Mouse (Mus musculus) thymus, adult 2 months (tissue): ENCODE results near the gene Mthfr. TPM values are rescaled to one million over a fixed set of nuclear protein-coding genes. Genes with fewer than 3 reads are reported as not detected.

Experiments used
- DNase-seq: peaks from one replicate; pipeline ENCODE4 v3.0.0; 2021
- H3K27ac ChIP-seq: fragments of 200-500 bp; 2 replicates; pipeline ENCODE4 v1.5.1; 2012; ENCODE audit warnings: low read length, control low read depth; ENCODE audit not compliant: control insufficient read depth, insufficient read depth
- H3K27me3 ChIP-seq: fragments of 200-500 bp; 2 replicates; pipeline ENCODE4 v1.6.1; 2012; ENCODE audit warnings: mild to moderate bottlenecking, low read length, moderate library complexity, mixed read lengths; ENCODE audit not compliant: control insufficient read depth, insufficient read depth
- H3K36me3 ChIP-seq: fragments of 200-500 bp; 2 replicates; pipeline ENCODE4 v1.6.1; 2012; ENCODE audit warnings: mild to moderate bottlenecking, low read length, moderate library complexity; ENCODE audit not compliant: control insufficient read depth, insufficient read depth
- H3K4me1 ChIP-seq: fragments of 200-500 bp; replicated peaks from 2 replicates; pipeline ENCODE4 v1.6.1; 2012; ENCODE audit warnings: low read length; ENCODE audit not compliant: control insufficient read depth, insufficient read depth
- H3K4me3 ChIP-seq: fragments of 200-500 bp; 2 replicates; pipeline ENCODE4 v1.5.1; 2012; ENCODE audit warnings: mild to moderate bottlenecking, low read length, control low read depth, moderate library complexity; ENCODE audit not compliant: control insufficient read depth, insufficient read depth
- CTCF ChIP-seq: fragments of 200-500 bp; IDR thresholded peaks from 2 replicates; pipeline ENCODE4 v1.5.1; 2012; ENCODE audit warnings: mild to moderate bottlenecking, control low read depth, low read length, moderate library complexity, borderline replicate concordance; ENCODE audit not compliant: control insufficient read depth, poor library complexity, insufficient read depth; ENCODE audit errors: extremely low read depth
- POLR2A ChIP-seq: fragments of 200-500 bp; IDR thresholded peaks from 2 replicates; pipeline ENCODE4 v1.6.1; 2012; ENCODE audit warnings: mild to moderate bottlenecking, low read length, control low read depth, moderate library complexity; ENCODE audit not compliant: control insufficient read depth, poor library complexity, insufficient read depth; ENCODE audit errors: extremely low read depth
- WGBS: fragments of 180-500 bp; shearing (Covaris S2); methylation state at CpG from one replicate; pipeline ENCODE4 v1.1.7; 2018; 5-methylcytosine and 5-hydroxymethylcytosine counted together
- polyA plus RNA-seq: library from polyadenylated mRNA; depleted of rRNA; stranded (reverse); fragments of >200 nt; gene quantifications from 2 replicates; pipeline ENCODE4 v1.2.3, GENCODE M21; 2012; rRNA removed

Gene Mthfr
- 28.3 and 30.2 TPM in 2 replicates for polyA plus RNA-seq

DNA sequence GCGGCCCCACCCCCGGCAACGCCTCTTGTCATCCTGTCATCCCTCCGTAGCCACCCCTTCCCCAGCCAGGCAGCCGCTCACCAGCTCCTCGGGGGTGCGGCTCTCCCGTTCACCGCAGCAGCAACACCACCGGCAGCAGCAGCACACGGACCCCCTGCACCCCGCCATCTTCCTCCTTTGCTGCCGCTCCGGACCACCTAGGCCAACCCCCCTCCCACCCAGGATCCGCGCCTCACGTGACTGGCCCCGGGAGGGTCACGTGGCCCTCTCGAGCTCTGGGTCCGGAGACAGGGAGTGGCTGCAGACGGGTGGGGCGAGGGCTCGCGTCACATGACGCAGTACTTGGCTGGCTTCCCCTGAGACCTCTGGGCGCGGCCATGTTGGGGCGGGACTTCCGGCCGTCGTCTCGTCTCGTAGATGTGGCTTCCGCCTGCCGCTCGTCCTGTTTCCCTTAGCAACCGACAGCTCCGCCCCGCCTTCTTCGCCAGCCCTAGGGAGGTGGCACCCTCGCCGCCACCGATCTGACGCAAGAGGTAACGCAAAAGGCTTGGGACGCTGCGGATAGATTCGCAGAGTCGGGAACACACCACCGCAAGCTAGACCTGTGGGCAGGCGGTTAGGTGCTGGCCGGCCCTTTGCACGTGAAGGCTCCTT lies at the start of gene Mthfr, which contains the start of gene Clcn6:
TSS of gene Mthfr (plus strand) at position 478 of the 654 bp plus-strand sequence.
TSS of gene Clcn6 (minus strand) at position 222 of the 654 bp plus-strand sequence.
- DNase-seq, result peak; percentile 98
- Histone ChIP-seq H3K27me3 (no peaks in the 10 kb centered on the region), H3K36me3 (no peaks in the 10 kb centered on the region), H3K4me3 (peak within 1 kb of the TSS; percentile 77), H3K27ac (peak within 1 kb of the TSS; percentile 11; the same call in 1 of the 2 replicates), H3K4me1 (peaks cover 34% of the 10 kb centered on the region)
- 0% methylated on average over 54 of the region's 54 CpGs for WGBS
- peak; percentile 37; the same call in 1 of the 2 replicates for TF ChIP-seq CTCF
- TF ChIP-seq POLR2A, result peak; percentile 39; the same call in 1 of the 2 replicates

GRCm38 (mm10) chr4:147993571-147994095 lies 45.2 kb upstream of the Mthfr start:
- no peak overlapping the region for H3K4me3 ChIP-seq
- TF ChIP-seq CTCF, result no peak
- no peak for TF ChIP-seq POLR2A
- H3K36me3 ChIP-seq, result no peaks in the 10 kb centered on the region
- no peaks in the 10 kb centered on the region for H3K27me3 ChIP-seq
- DNase-seq, result no peak
- WGBS, result 52% methylated on average over 7 of the region's 7 CpGs
- no peaks in the 10 kb centered on the region; the same call in 1 of the 2 replicates for H3K4me1 ChIP-seq
- H3K27ac ChIP-seq, result no peak overlapping the region

- Histone ChIP-seq H3K4me3 (no peak overlapping the region), H3K36me3 (no peaks in the 10 kb centered on the region), H3K27me3 (no peaks in the 10 kb centered on the region), H3K4me1 (no peaks in the 10 kb centered on the region; the same call in 1 of the 2 replicates), H3K27ac (no peak overlapping the region)
- TF ChIP-seq POLR2A (no peak), CTCF (no peak)
- WGBS, result 88% methylated on average over 3 of the region's 3 CpGs
- DNase-seq, result no peak
Observed at GRCm38 (mm10) chr4:147995311-147995710, 43.6 kb upstream of the Mthfr start.

GRCm38 (mm10) chr4:148000202-148000772 lies 38.6 kb upstream of the Mthfr start, which contains the start of gene Nppa:
Gene Nppa (plus strand): TSS chr4:148000722.
- 48% methylated on average over 12 of the region's 12 CpGs for WGBS
- Histone ChIP-seq H3K36me3 (no peaks in the 10 kb centered on the region), H3K27ac (no peak within 1 kb of the TSS), H3K27me3 (no peaks in the 10 kb centered on the region), H3K4me3 (no peak within 1 kb of the TSS), H3K4me1 (no peaks in the 10 kb centered on the region)
- DNase-seq, result no peak
- no peak for TF ChIP-seq POLR2A
- no peak for TF ChIP-seq CTCF

GRCm38 (mm10) chr4:148001013-148001789 lies 37.7 kb upstream of the Mthfr start:
- H3K27ac ChIP-seq, result no peak overlapping the region
- no peaks in the 10 kb centered on the region for H3K4me1 ChIP-seq
- TF ChIP-seq CTCF (no peak), POLR2A (no peak)
- peaks cover 6% of the 10 kb centered on the region for H3K36me3 ChIP-seq
- no peaks in the 10 kb centered on the region for H3K27me3 ChIP-seq
- no peak for DNase-seq
- no peak overlapping the region for H3K4me3 ChIP-seq
- WGBS, result 91% methylated on average over 17 of the region's 17 CpGs

DNA sequence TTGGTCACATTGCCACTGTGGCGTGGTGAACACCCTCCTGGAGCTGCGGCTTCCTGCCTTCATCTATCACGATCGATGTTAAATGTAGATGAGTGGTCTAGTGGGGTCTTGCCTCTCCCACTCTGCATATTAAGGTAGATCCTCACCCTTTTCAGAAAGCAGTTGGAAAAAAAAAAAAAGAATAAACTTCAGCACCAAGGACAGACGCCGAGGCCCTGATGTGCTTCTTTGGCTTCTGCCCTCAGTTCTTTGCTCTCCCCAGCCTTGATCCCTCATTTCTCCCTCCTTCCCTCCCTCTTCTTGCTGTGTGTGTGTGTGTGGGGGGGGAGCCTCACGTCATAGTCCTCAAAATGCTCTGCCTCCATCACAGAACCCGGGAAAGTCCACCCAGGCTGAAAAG lies 37.0 kb upstream of the Mthfr start:
- Histone ChIP-seq H3K36me3 (peaks cover 10% of the 10 kb centered on the region), H3K27me3 (no peaks in the 10 kb centered on the region), H3K4me1 (no peaks in the 10 kb centered on the region), H3K4me3 (no peak overlapping the region), H3K27ac (no peak overlapping the region)
- 55% methylated on average over 8 of the region's 8 CpGs for WGBS
- TF ChIP-seq CTCF, result no peak
- TF ChIP-seq POLR2A, result no peak
- DNase-seq, result no peak
